In genomic region chr3:86863327-86864008, GRCm38 (mm10) we compare ENCODE assay signal across 8 mouse cellular contexts. TPM values are rescaled to one million over a fixed set of nuclear protein-coding genes. Genes with fewer than 3 reads are reported as not detected.
DNase-seq lines count a peak whose midpoint lies in the region; ATAC-seq lines count a peak whose summit lies in the region.

No protein-coding gene starts in this region.

- H3K4me2 ChIP-seq in lung, embryonic 16.5 days (ENCODE audit: low read depth, low read length), result 0 out of 2 replicates have a peak overlapping the region, but pooled peaks have one; percentile 17
- peak overlapping the region; percentile 34 for H3K4me2 ChIP-seq in hindbrain, embryonic 14.5 days (replicated peaks)
- H3K4me2 ChIP-seq in neural tube, embryonic 12.5 days (replicated peaks), result peak overlapping the region; percentile 49

- H3K27me3 ChIP-seq in lung, embryonic 16.5 days (ENCODE audit: control insufficient read depth, insufficient read depth, low read depth, low read length), result no peaks in the 10 kb centered on the region
- no peaks in the 10 kb centered on the region for H3K27me3 ChIP-seq in hindbrain, embryonic 14.5 days (ENCODE audit: control insufficient read depth, insufficient read depth, low read length)
- no peaks in the 10 kb centered on the region for H3K27me3 ChIP-seq in neural tube, embryonic 12.5 days (replicated peaks)

- H3K9ac ChIP-seq in lung, embryonic 16.5 days (ENCODE audit: low read length), result no peak overlapping the region
- 0 out of 2 replicates have a peak overlapping the region, but pooled peaks have one; percentile 28 for H3K9ac ChIP-seq in hindbrain, embryonic 14.5 days
- 0 out of 2 replicates have a peak overlapping the region, but pooled peaks have one; percentile 18 for H3K9ac ChIP-seq in neural tube, embryonic 12.5 days

- WGBS in lung, embryonic 16.5 days, result 25% methylated on average over 10 of the region's 10 CpGs
- WGBS in hindbrain, embryonic 14.5 days, result 19% methylated on average over 10 of the region's 10 CpGs
- WGBS in neural tube, embryonic 12.5 days, result 22% methylated on average over 10 of the region's 10 CpGs

- DNase-seq in cerebellum, postnatal 4 days (ENCODE audit: low spot score in 2 of 2), result no peak
- no peak for DNase-seq in lung, postnatal 36 days
- DNase-seq in hindbrain, embryonic 14.5 days (ENCODE audit: low spot score), result no peak
- DNase-seq in gastrocnemius, adult 18-20 months (ENCODE audit: low spot score), result no peak
- no peak for DNase-seq in layer of hippocampus, postnatal 10 days (ENCODE audit: low spot score in 2 of 2)

- H3K9me3 ChIP-seq in lung, embryonic 16.5 days (ENCODE audit: control insufficient read depth, low read length), result no peaks in the 10 kb centered on the region
- H3K9me3 ChIP-seq in hindbrain, embryonic 14.5 days (ENCODE audit: control insufficient read depth, low read length), result no peaks in the 10 kb centered on the region
- no peaks in the 10 kb centered on the region for H3K9me3 ChIP-seq in neural tube, embryonic 12.5 days

- no peak overlapping the region for H3K27ac ChIP-seq in lung, embryonic 16.5 days (ENCODE audit: low read length)
- H3K27ac ChIP-seq in hindbrain, embryonic 14.5 days, result peak overlapping the region; percentile 59
- 0 out of 2 replicates have a peak overlapping the region, but pooled peaks have one; percentile 10 for H3K27ac ChIP-seq in neural tube, embryonic 12.5 days

- H3K36me3 ChIP-seq in lung, embryonic 16.5 days (ENCODE audit: control insufficient read depth, insufficient read depth, low read length), result no peaks in the 10 kb centered on the region
- H3K36me3 ChIP-seq in hindbrain, embryonic 14.5 days (replicated peaks; ENCODE audit: control insufficient read depth, insufficient read depth), result no peaks in the 10 kb centered on the region
- no peaks in the 10 kb centered on the region for H3K36me3 ChIP-seq in neural tube, embryonic 12.5 days

- H3K4me3 ChIP-seq in lung, embryonic 16.5 days (ENCODE audit: low read length), result no peak overlapping the region
- H3K4me3 ChIP-seq in hindbrain, embryonic 14.5 days (replicated peaks; ENCODE audit: low read length), result no peak overlapping the region
- no peak overlapping the region for H3K4me3 ChIP-seq in neural tube, embryonic 12.5 days

- no peaks in the 10 kb centered on the region for H3K4me1 ChIP-seq in lung, embryonic 16.5 days (replicated peaks; ENCODE audit: control insufficient read depth, insufficient read depth, low read length)
- H3K4me1 ChIP-seq in hindbrain, embryonic 14.5 days (replicated peaks; ENCODE audit: control insufficient read depth, insufficient read depth, low read length), result peaks cover 44% of the 10 kb centered on the region
- H3K4me1 ChIP-seq in neural tube, embryonic 12.5 days, result peaks cover 37% of the 10 kb centered on the region

- peak; percentile 53; the same call in 1 of the 2 replicates for ATAC-seq in cerebellum, adult (ENCODE audit: insufficient number of reproducible peaks, low FRiP score, low TSS enrichment)
- no peak for ATAC-seq in lung, embryonic 16.5 days (ENCODE audit: low read depth)
- ATAC-seq in hindbrain, embryonic 14.5 days (ENCODE audit: low FRiP score), result peak; percentile 38; the same call in 1 of the 2 replicates
- peak; percentile 43 for ATAC-seq in neural tube, embryonic 12.5 days (ENCODE audit: low FRiP score, low read depth)

RNA-seq across cellular contexts. Expression of gene Dclk2, which starts 57.2 kb away (rescaled TPM):
- 4.8 and 5.0 TPM in 2 replicates for polyA plus RNA-seq in lung, embryonic 16.5 days (2015; fragmentation: Nextera tagmentation; extraction: Ambion mirVana)
- polyA plus RNA-seq in hindbrain, embryonic 14.5 days (2014; fragmentation: Nextera tagmentation; extraction: Ambion mirVana), result 87.4 and 88.8 TPM in 2 replicates
- polyA plus RNA-seq in neural tube, embryonic 12.5 days (2016; fragmentation: Nextera tagmentation; extraction: Ambion mirVana), result 66.2 and 67.0 TPM in 2 replicates
- total RNA-seq in gastrocnemius, adult 18-20 months (2021), result under 1 TPM; 0.21 to 0.66 TPM
- total RNA-seq in layer of hippocampus, postnatal 10 days (2021), result 100 to 1,000 TPM; 141 to 146 TPM

Comparison
In these comparisons a context has a peak if more than half of its experiments do, and no peak if none do; other contexts are left out.
1. RNA of gene Dclk2, which starts 57.2 kb away (polyA plus RNA-seq): 87.4 to 88.8 TPM in hindbrain, embryonic 14.5 days and 66.2 to 67.0 TPM in neural tube, embryonic 12.5 days; 4.8 to 5.0 TPM in lung, embryonic 16.5 days; every median in the first group is over 10 times any median in the second.
2. Peak in every context shown above with its lines, with median percentiles within 50 percentile points of each other: H3K4me2 ChIP-seq.